Comparison of ENCODE assay signal across 10 mouse cellular contexts in the genomic region with DNA sequence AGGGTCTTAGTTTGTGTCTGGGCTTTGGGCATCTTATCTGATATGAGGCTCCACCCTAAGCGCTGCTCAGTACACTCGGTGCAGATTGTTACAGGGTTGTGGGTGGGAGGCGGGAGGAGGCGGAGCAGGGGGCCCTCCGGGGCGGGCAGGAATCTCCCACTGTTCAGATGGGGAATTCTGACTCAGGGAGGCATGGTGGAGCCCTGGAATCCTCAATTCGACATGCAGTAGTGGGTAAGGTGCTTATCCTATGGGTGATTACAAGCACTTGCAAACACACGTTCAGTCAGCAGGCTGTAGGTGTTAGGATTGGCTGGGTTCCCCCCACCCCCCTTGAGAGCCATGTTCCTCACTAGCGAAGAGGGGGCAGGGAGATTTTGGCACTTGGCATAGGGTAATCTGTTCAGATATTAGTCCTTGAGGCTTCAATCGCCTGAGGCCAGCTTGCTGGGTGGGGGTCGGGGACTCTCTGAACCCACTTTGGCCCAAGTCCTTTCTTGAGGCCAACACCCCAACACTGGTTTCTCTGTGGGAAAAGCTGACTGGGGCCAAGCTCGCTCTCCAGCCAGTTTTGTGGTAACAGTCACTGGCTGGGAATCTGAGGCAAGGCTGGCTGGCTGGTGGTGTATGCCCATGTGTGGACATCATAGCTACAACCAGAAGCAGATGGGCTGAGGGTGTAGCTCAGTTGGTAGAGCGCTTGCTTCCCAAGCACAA. TPM values are rescaled to one million over a fixed set of nuclear protein-coding genes. Genes with fewer than 3 reads are reported as not detected.
DNase-seq lines count a peak whose midpoint lies in the region; ATAC-seq and TF ChIP-seq lines count a peak whose summit lies in the region.
"Had no signal": no experiment of that assay in that cellular context is flagged by ENCODE, and none has a peak within 500 bp of the region (broad histone marks: within the 10 kb centered on the region; RNA-seq: fewer than 3 reads in every experiment).

No protein-coding gene starts in this region.

- peaks cover 40% of the 10 kb centered on the region for H3K4me1 ChIP-seq in forebrain, embryonic 10.5 days
- H3K4me1 ChIP-seq in forebrain, embryonic 13.5 days = peaks cover 30% of the 10 kb centered on the region
- no peaks in the 10 kb centered on the region for H3K4me1 ChIP-seq in limb, embryonic 11.5 days (ENCODE audit: control insufficient read depth, insufficient read depth, low read length)
- peaks cover 12% of the 10 kb centered on the region for H3K4me1 ChIP-seq in limb, embryonic 10.5 days
- H3K4me1 ChIP-seq in hindbrain, postnatal 0 days (ENCODE audit: insufficient read depth, low read length) = peaks cover 9% of the 10 kb centered on the region; the same call in 1 of the 2 replicates
- H3K4me1 ChIP-seq in midbrain, postnatal 0 days (ENCODE audit: insufficient read depth, low read length) = no peaks in the 10 kb centered on the region

- H3K9me3 ChIP-seq in forebrain, embryonic 10.5 days = peaks cover 3% of the 10 kb centered on the region; the same call in 1 of the 2 replicates
- H3K9me3 ChIP-seq in forebrain, embryonic 13.5 days (replicated peaks) = 0 out of 2 replicates have a peak, but pooled peaks cover 6% of the 10 kb centered on the region
- H3K9me3 ChIP-seq in limb, embryonic 11.5 days (ENCODE audit: control insufficient read depth, low read length) = no peaks in the 10 kb centered on the region
- H3K9me3 ChIP-seq in limb, embryonic 10.5 days (replicated peaks) = no peaks in the 10 kb centered on the region
- H3K9me3 ChIP-seq in hindbrain, postnatal 0 days (ENCODE audit: low read length) = no peaks in the 10 kb centered on the region
- no peaks in the 10 kb centered on the region for H3K9me3 ChIP-seq in midbrain, postnatal 0 days (ENCODE audit: low read length)

- peak overlapping the region; percentile 27; the same call in 1 of the 2 replicates for H3K27ac ChIP-seq in forebrain, embryonic 10.5 days
- no peak overlapping the region for H3K27ac ChIP-seq in forebrain, embryonic 13.5 days
- no peak overlapping the region for H3K27ac ChIP-seq in limb, embryonic 11.5 days (replicated peaks; ENCODE audit: low read depth, low read length)
- no peak overlapping the region for H3K27ac ChIP-seq in limb, embryonic 10.5 days
- no peak overlapping the region for H3K27ac ChIP-seq in hindbrain, postnatal 0 days
- no peak overlapping the region for H3K27ac ChIP-seq in midbrain, postnatal 0 days (ENCODE audit: low read depth, low read length)

- TF ChIP-seq CTCF in hindbrain, postnatal 0 days (IDR thresholded peaks at IDR 0.05; ENCODE audit: low read depth) = no peak
- no peak for TF ChIP-seq CTCF in midbrain, postnatal 0 days (IDR thresholded peaks at IDR 0.05)

- H3K4me2 ChIP-seq in forebrain, embryonic 13.5 days = no peak overlapping the region
- no peak overlapping the region for H3K4me2 ChIP-seq in limb, embryonic 11.5 days (ENCODE audit: low read depth, severe bottlenecking)
- no peak overlapping the region for H3K4me2 ChIP-seq in hindbrain, postnatal 0 days (ENCODE audit: low read depth, low read length)
- no peak overlapping the region for H3K4me2 ChIP-seq in midbrain, postnatal 0 days (ENCODE audit: low read depth, low read length, poor library complexity, severe bottlenecking)

- peak; percentile 25 for DNase-seq in forebrain, embryonic 10.5 days (ENCODE audit: extremely low spot score, low spot score)
- peak; percentile 24 for DNase-seq in limb, embryonic 11.5 days (ENCODE audit: low spot score)
- DNase-seq in limb, embryonic 10.5 days (ENCODE audit: low spot score) = no peak
- DNase-seq in hindbrain, postnatal 0 days (ENCODE audit: low spot score) = peak; percentile 11
- peak; percentile 32 for DNase-seq in midbrain, postnatal 0 days (ENCODE audit: low spot score)
- no peak for DNase-seq in ovary, adult 18-20 months (ENCODE audit: low spot score)
- no peak for DNase-seq in gastrocnemius, postnatal 4 days (ENCODE audit: low spot score in 2 of 2)

- ATAC-seq in forebrain, embryonic 13.5 days = no peak
- no peak; the same call in 1 of the 2 replicates for ATAC-seq in limb, embryonic 11.5 days (ENCODE audit: insufficient number of reproducible peaks, low FRiP score, low TSS enrichment, low read depth)
- ATAC-seq in hindbrain, postnatal 0 days = 0 out of 2 replicates have a peak, but pooled peaks have one; percentile 5
- no peak for ATAC-seq in midbrain, postnatal 0 days (ENCODE audit: low FRiP score)

- no peak overlapping the region for H3K4me3 ChIP-seq in forebrain, embryonic 10.5 days
- H3K4me3 ChIP-seq in forebrain, embryonic 13.5 days = no peak overlapping the region
- H3K4me3 ChIP-seq in limb, embryonic 11.5 days (ENCODE audit: low read depth, low read length) = no peak overlapping the region
- H3K4me3 ChIP-seq in limb, embryonic 10.5 days = no peak overlapping the region
- H3K4me3 ChIP-seq in hindbrain, postnatal 0 days (ENCODE audit: low read length) = no peak overlapping the region
- H3K4me3 ChIP-seq in midbrain, postnatal 0 days (ENCODE audit: low read depth, low read length) = no peak overlapping the region

- H3K27me3 ChIP-seq in forebrain, embryonic 10.5 days (ENCODE audit: poor library complexity, severe bottlenecking) = no peaks in the 10 kb centered on the region
- H3K27me3 ChIP-seq in forebrain, embryonic 13.5 days = no peaks in the 10 kb centered on the region
- H3K27me3 ChIP-seq in limb, embryonic 11.5 days (ENCODE audit: control insufficient read depth, insufficient read depth, low read length) = no peaks in the 10 kb centered on the region
- peaks cover 6% of the 10 kb centered on the region; the same call in 1 of the 2 replicates for H3K27me3 ChIP-seq in limb, embryonic 10.5 days (ENCODE audit: low read depth, poor library complexity, severe bottlenecking)
- no peaks in the 10 kb centered on the region for H3K27me3 ChIP-seq in hindbrain, postnatal 0 days (ENCODE audit: insufficient read depth, low read length)
- H3K27me3 ChIP-seq in midbrain, postnatal 0 days (ENCODE audit: insufficient read depth, low read length) = no peaks in the 10 kb centered on the region

- H3K9ac ChIP-seq in forebrain, embryonic 13.5 days = no peak overlapping the region
- no peak overlapping the region for H3K9ac ChIP-seq in limb, embryonic 11.5 days (ENCODE audit: low read length)
- no peak overlapping the region for H3K9ac ChIP-seq in hindbrain, postnatal 0 days (replicated peaks; ENCODE audit: low read length)
- H3K9ac ChIP-seq in midbrain, postnatal 0 days (replicated peaks; ENCODE audit: low read length, poor library complexity, severe bottlenecking) = no peak overlapping the region

- WGBS in forebrain, embryonic 10.5 days = 40% methylated on average over 13 of the region's 13 CpGs
- 39% methylated on average over 13 of the region's 13 CpGs for WGBS in forebrain, embryonic 13.5 days
- 41% methylated on average over 13 of the region's 13 CpGs for WGBS in limb, embryonic 11.5 days
- 44% methylated on average over 13 of the region's 13 CpGs for WGBS in limb, embryonic 10.5 days
- 31% methylated on average over 13 of the region's 13 CpGs for WGBS in hindbrain, postnatal 0 days
- 32% methylated on average over 13 of the region's 13 CpGs for WGBS in midbrain, postnatal 0 days

- H3K36me3 ChIP-seq in forebrain, embryonic 10.5 days (replicated peaks) = peaks cover 25% of the 10 kb centered on the region
- peaks cover 16% of the 10 kb centered on the region for H3K36me3 ChIP-seq in forebrain, embryonic 13.5 days (ENCODE audit: poor library complexity, severe bottlenecking)
- H3K36me3 ChIP-seq in limb, embryonic 11.5 days (ENCODE audit: control insufficient read depth, insufficient read depth, low read length) = no peaks in the 10 kb centered on the region
- peaks cover 9% of the 10 kb centered on the region; the same call in 1 of the 2 replicates for H3K36me3 ChIP-seq in limb, embryonic 10.5 days
- H3K36me3 ChIP-seq in hindbrain, postnatal 0 days (ENCODE audit: insufficient read depth, low read length) = no peaks in the 10 kb centered on the region; the same call in 1 of the 2 replicates
- H3K36me3 ChIP-seq in midbrain, postnatal 0 days (ENCODE audit: insufficient read depth, low read length) = peaks cover 9% of the 10 kb centered on the region

RNA-seq across cellular contexts. Expression of a gene that starts 27.2 kb away (rescaled TPM):
- polyA plus RNA-seq in forebrain, embryonic 10.5 days (2016; fragmentation: Nextera tagmentation; extraction: Ambion mirVana) = not detected in 2 replicates
- not detected in 2 replicates for polyA plus RNA-seq in forebrain, embryonic 13.5 days (2015; fragmentation: Nextera tagmentation; extraction: Ambion mirVana)
- polyA plus RNA-seq in limb, embryonic 11.5 days (2014; fragmentation: Nextera tagmentation; extraction: Ambion mirVana) = not detected in 2 replicates
- not detected in 2 replicates for polyA plus RNA-seq in limb, embryonic 10.5 days (2016; fragmentation: Nextera tagmentation; extraction: Ambion mirVana)
- total RNA-seq in hindbrain, postnatal 0 days (2014; rRNA removed) = 0.42 TPM in 1 of 2 replicates, not detected in the other
- 0.06 TPM in 2 replicates for polyA plus RNA-seq in hindbrain, postnatal 0 days (2015; fragmentation: Nextera tagmentation; extraction: Ambion mirVana)
- total RNA-seq in midbrain, postnatal 0 days (2014; rRNA removed) = 0.93 TPM in 1 of 2 replicates, not detected in the other
- 0.09 TPM in 1 of 2 replicates, not detected in the other for polyA plus RNA-seq in midbrain, postnatal 0 days (2015; fragmentation: Nextera tagmentation; extraction: Ambion mirVana)
- not detected for total RNA-seq in gastrocnemius, postnatal 4 days (2021)
- total RNA-seq: gastrocnemius, postnatal 25 days had no signal

RNA-seq across cellular contexts. Expression of a gene that starts 39.4 kb away (rescaled TPM):
- polyA plus RNA-seq in forebrain, embryonic 10.5 days (2016; fragmentation: Nextera tagmentation; extraction: Ambion mirVana) = not detected in 2 replicates
- polyA plus RNA-seq in forebrain, embryonic 13.5 days (2015; fragmentation: Nextera tagmentation; extraction: Ambion mirVana) = not detected in 2 replicates
- polyA plus RNA-seq in limb, embryonic 11.5 days (2014; fragmentation: Nextera tagmentation; extraction: Ambion mirVana) = not detected in 2 replicates
- polyA plus RNA-seq in limb, embryonic 10.5 days (2016; fragmentation: Nextera tagmentation; extraction: Ambion mirVana) = not detected in 2 replicates
- total RNA-seq in hindbrain, postnatal 0 days (2014; rRNA removed) = not detected in 2 replicates
- polyA plus RNA-seq in hindbrain, postnatal 0 days (2015; fragmentation: Nextera tagmentation; extraction: Ambion mirVana) = not detected in 2 replicates
- total RNA-seq in midbrain, postnatal 0 days (2014; rRNA removed) = not detected in 2 replicates
- not detected in 2 replicates for polyA plus RNA-seq in midbrain, postnatal 0 days (2015; fragmentation: Nextera tagmentation; extraction: Ambion mirVana)
- not detected for total RNA-seq in gastrocnemius, postnatal 4 days (2021)
- total RNA-seq: gastrocnemius, postnatal 25 days had no signal
- polyA plus RNA-seq: spleen, adult 2 months had no signal

RNA-seq across cellular contexts. Expression of a gene that starts 47.1 kb away (rescaled TPM):
- polyA plus RNA-seq in forebrain, embryonic 10.5 days (2016; fragmentation: Nextera tagmentation; extraction: Ambion mirVana) = 50.0 and 52.2 TPM in 2 replicates
- polyA plus RNA-seq in forebrain, embryonic 13.5 days (2015; fragmentation: Nextera tagmentation; extraction: Ambion mirVana) = 83.3 and 88.3 TPM in 2 replicates
- 75.3 and 82.3 TPM in 2 replicates for polyA plus RNA-seq in limb, embryonic 11.5 days (2014; fragmentation: Nextera tagmentation; extraction: Ambion mirVana)
- 58.7 and 62.0 TPM in 2 replicates for polyA plus RNA-seq in limb, embryonic 10.5 days (2016; fragmentation: Nextera tagmentation; extraction: Ambion mirVana)
- total RNA-seq in hindbrain, postnatal 0 days (2014; rRNA removed) = 121 and 123 TPM in 2 replicates
- polyA plus RNA-seq in hindbrain, postnatal 0 days (2015; fragmentation: Nextera tagmentation; extraction: Ambion mirVana) = 41.2 and 44.8 TPM in 2 replicates
- 147 and 183 TPM in 2 replicates for total RNA-seq in midbrain, postnatal 0 days (2014; rRNA removed)
- 40.7 and 47.7 TPM in 2 replicates for polyA plus RNA-seq in midbrain, postnatal 0 days (2015; fragmentation: Nextera tagmentation; extraction: Ambion mirVana)
- 10 to 100 TPM; 48.6 to 52.3 TPM for total RNA-seq in gastrocnemius, postnatal 4 days (2021)

Comparison
In these comparisons a context has a peak if more than half of its experiments do, and no peak if none do; other contexts are left out.
1. DNase-seq: peak in forebrain, embryonic 10.5 days (single experiment), limb, embryonic 11.5 days (single experiment), hindbrain, postnatal 0 days (single experiment) and midbrain, postnatal 0 days (single experiment); none in limb, embryonic 10.5 days (single experiment), ovary, adult 18-20 months (single experiment) and gastrocnemius, postnatal 4 days (0 of 2).